Mouse (Mus musculus): Measurements from ENCODE around the gene Stk17b.

Stk17b gene

GRCm38 (mm10) chr1:53784721-53785418 lies at the start of gene Stk17b:
Stk17b (minus strand) TSS chr1:53785224.
- peak; percentile 96 for DNase-seq (ENCODE audit: low spot score)

- DNase-seq (ENCODE audit: low spot score) = no peak
Observed at GRCm38 (mm10) chr1:53830286-53830685, 45.3 kb upstream of the Stk17b start.

- DNase-seq (ENCODE audit: low spot score) = no peak
Observed at GRCm38 (mm10) chr1:53829089-53829488, 44.1 kb upstream of the Stk17b start.

- DNase-seq (ENCODE audit: low spot score) = no peak
Observed at GRCm38 (mm10) chr1:53824446-53825337, 39.7 kb upstream of the Stk17b start.

- peak; percentile 50 for DNase-seq (ENCODE audit: low spot score)
Observed at GRCm38 (mm10) chr1:53823687-53824445, 38.8 kb upstream of the Stk17b start.

DNA sequence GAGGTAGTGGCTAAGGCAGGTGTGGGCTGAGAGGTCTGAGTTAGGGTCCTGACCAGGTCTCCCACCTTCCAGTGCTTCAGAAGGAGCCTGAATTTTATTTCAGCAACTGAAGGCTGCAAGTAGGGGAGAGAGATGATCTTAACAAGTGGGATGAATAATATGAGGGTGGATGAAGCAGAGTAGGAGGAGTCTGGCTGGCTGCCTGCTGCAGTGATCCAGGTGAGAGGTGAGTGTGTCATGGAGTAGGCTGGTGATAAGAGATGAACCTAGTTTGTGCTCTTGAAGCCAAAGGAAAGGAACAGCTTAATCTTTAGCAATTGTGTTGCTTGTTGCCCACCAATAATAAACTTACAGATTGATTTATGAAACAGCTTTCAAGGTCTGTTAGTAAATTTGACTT lies 37.0 kb upstream of the Stk17b start:
- DNase-seq (ENCODE audit: low spot score) = no peak

GRCm38 (mm10) chr1:53820041-53820632 lies 35.1 kb upstream of the Stk17b start:
- peak; percentile 67 for DNase-seq (ENCODE audit: low spot score)

- peak; percentile 49 for DNase-seq (ENCODE audit: low spot score)
Observed at GRCm38 (mm10) chr1:53818072-53818862, 33.2 kb upstream of the Stk17b start.

DNA sequence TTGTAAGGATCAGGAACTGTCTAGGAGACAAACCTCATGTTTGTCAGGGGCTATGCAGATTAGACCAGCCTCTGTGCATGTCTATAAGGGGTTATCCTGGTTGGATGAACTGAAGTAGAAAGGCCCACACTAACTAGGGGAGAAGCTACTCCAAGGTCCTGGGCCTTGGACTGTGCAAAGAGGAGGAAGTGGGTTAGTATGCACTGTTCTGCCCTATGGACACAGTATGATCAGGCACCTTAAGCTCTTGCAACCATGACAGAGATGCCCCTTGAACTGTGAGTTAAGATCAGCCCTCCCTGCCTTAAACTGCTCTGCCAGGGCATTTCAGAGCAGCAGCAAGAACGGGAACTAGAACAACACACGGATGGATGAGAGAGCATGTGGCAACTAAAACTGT lies 31.3 kb upstream of the Stk17b start:
- DNase-seq (ENCODE audit: low spot score) = no peak

GRCm38 (mm10) chr1:53814077-53814705 lies 29.2 kb upstream of the Stk17b start:
- peak; percentile 20 for DNase-seq (ENCODE audit: low spot score)

DNA sequence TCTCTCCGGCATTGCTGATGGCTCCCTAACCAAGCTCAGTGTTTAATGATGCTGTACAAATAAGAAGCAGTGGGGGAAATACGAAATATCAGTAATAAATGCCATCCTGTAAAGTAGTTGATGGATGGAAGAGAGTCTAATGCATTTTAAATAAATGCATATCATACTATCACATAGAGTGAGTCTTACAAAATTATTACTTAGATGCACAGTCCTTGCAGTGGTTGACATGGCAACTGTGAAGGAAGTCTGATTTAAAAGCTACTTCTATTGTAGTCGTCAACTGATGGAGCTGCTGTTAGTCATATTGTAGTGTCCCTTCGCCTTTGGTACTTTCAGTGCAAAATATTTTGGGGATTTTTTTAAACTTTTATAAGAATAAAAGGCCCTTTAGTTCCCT lies 26.9 kb upstream of the Stk17b start:
- DNase-seq (ENCODE audit: low spot score) = no peak

- DNase-seq (ENCODE audit: low spot score) = no peak
Observed at GRCm38 (mm10) chr1:53808229-53808628, 23.2 kb upstream of the Stk17b start.

DNA sequence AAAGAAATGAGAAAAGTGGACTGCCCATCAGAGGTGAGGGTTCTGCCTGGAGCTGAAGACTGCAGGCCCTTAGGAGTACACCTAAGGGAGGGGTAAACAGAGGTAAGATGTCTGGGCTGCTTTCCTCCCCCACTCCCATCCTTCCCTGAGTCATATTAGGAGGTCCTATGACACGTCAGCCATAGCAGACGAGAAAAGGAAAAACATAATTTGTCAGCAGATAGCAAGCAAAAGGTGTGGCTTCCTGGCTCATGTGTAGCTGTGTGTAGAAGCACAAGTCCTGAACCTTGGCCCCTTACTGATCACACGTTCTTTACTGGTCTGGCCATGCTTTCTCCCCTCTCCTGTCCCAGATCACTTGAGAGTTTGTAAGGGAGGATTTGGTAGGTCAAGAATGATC lies 12.8 kb upstream of the Stk17b start:
- DNase-seq (ENCODE audit: low spot score) = no peak

DNA sequence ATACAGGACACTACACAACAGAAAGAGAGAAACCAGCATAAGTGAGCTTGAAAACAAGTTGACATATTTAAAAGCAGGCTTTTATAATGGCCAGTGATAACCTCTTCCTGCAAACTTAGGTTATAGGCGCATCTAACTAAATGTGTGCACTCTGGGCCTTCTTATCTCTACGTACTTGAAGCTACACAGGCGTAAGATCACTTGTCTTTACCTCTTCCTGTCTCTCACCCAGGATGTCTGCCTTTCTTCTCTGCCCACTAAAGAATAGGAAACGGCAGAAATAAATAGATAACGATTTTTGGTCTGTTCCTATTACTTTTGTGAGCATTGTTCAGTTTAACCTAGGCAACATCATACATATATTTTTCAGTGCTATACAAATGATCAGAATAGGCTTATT lies 12.1 kb upstream of the Stk17b start:
- DNase-seq (ENCODE audit: low spot score) = no peak

- DNase-seq (ENCODE audit: low spot score) = no peak
Observed at GRCm38 (mm10) chr1:53796271-53796670, 11.2 kb upstream of the Stk17b start.

- DNase-seq (ENCODE audit: low spot score) = no peak
Observed at GRCm38 (mm10) chr1:53795591-53795990, 10.6 kb upstream of the Stk17b start.

DNA sequence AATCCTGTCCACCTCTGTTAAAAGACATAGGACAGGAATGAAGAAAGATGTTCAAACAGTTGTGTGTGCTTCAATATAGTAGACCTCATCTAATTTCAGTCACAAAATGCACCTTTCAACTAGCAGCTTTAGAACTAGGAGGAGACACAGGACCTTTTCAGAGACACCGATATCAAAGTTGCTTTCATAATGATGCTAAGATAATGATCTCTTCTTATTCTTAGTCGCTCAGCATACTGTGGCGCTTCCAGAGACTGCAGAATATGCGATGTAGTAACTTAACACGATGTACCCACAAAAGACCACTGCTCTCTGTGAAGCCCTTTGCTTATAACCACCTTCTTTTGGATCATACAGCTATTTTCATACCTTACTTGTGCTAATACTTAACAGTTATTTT lies 10.1 kb upstream of the Stk17b start:
- DNase-seq (ENCODE audit: low spot score) = no peak

- DNase-seq (ENCODE audit: low spot score) = no peak
Observed at GRCm38 (mm10) chr1:53794279-53794678, 9.3 kb upstream of the Stk17b start.

DNA sequence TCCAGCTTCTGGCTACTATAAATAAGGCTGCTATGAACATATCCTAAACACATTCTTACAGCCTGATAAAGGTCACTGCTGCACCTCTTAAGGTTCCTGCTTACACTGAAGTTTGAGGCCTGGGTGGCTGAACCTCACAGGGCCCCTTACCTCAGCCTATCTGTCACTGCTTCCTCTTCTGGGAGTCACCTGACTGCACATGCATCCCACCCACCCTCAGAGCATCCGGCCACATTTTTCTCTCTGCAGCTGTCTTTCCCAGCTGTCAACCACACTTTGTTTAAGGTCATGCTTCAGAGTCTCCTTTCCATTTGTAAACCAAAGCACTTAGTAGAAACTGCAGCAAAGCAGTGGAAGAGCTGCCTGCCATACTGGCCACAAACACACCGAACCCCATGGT lies 6.3 kb upstream of the Stk17b start:
- no peak for DNase-seq (ENCODE audit: low spot score)

DNA sequence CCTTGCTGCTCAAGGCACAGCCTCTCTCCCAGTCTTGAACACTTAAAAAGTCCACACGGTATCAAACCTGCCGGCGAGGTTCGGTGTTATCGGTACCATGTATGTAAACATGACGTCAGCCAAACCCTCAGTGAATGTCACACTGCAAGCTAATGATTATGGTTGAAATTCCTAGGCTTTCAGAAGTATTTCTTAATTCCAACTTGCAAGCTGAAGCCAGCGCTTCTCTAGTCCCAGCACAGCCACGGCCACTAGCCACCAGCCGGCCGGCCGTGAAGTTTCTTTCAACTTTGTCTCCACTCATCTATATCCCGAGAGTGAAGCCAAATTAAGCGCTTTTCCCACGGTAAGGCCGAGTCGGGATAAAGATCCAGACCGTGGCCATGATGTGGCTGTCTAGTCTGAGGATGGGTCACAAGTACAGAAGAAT lies 718 bp downstream of the Stk17b start:
- peak; percentile 70 for DNase-seq (ENCODE audit: low spot score)

DNA sequence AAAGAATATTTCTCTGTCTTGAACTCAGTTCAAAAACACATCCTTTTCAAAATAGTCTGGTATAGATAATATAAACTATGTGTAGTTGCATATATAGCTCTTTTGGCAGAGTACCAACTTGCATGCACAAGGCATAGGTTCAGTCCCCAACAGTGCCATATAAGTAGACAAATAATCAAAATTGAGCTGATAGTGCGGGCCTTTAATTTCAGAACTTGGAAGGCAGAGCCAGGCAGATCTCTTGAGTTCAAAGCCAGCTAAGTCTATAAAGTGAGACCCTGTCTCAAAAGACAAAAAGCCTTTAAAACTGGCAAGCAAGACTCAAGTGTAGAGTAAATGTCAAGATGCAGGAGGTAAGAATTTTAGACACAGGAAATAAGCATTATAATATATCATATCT lies 2.1 kb downstream of the Stk17b start:
- no peak for DNase-seq (ENCODE audit: low spot score)

Measured in adipocyte (in vitro differentiated cells).